Mouse (Mus musculus) midbrain, embryonic 16.5 days (tissue): ENCODE measurements around the gene Cd300ld. TPM values are rescaled to one million over a fixed set of nuclear protein-coding genes. Genes with fewer than 3 reads are reported as not detected.
"Not testable (repeated sequence)": the region's sequence is repeated elsewhere in the genome, so short reads cannot be mapped to it uniquely, and the experiment has no call there.

Experiments
- ATAC-seq: fragments of 200-750 bp; cut with Nextera tagmentation; 2 replicates; pipeline ENCODE4 v1.8.0; 2017; ENCODE audit warnings: moderate TSS enrichment
- H3K27ac ChIP-seq: fragments of 300-500 bp; sonication (generic); 2 replicates; pipeline ENCODE4 v1.5.1; 2014; ENCODE audit warnings: mild to moderate bottlenecking, low read length, mixed read lengths
- H3K27me3 ChIP-seq: fragments of 300-500 bp; sonication (generic); 2 replicates; pipeline ENCODE4 v1.6.1; 2014; ENCODE audit warnings: low read depth, low read length, mixed read lengths; ENCODE audit not compliant: control insufficient read depth, insufficient read depth
- H3K36me3 ChIP-seq: fragments of 300-500 bp; sonication (generic); 2 replicates; pipeline ENCODE4 v1.6.1; 2014; ENCODE audit warnings: mild to moderate bottlenecking, low read length, moderate library complexity, mixed read lengths; ENCODE audit not compliant: control insufficient read depth, insufficient read depth
- H3K4me1 ChIP-seq: fragments of 300-500 bp; sonication (generic); 2 replicates; pipeline ENCODE4 v1.6.1; 2014; ENCODE audit warnings: mild to moderate bottlenecking, low read length, mixed read lengths; ENCODE audit not compliant: control insufficient read depth, insufficient read depth
- H3K4me2 ChIP-seq: fragments of 300-500 bp; sonication (generic); 2 replicates; pipeline ENCODE4 v1.6.1; 2014; ENCODE audit warnings: mild to moderate bottlenecking, low read length, mixed read lengths
- H3K4me3 ChIP-seq: fragments of 300-500 bp; sonication (generic); 2 replicates; pipeline ENCODE4 v1.5.1; 2014; ENCODE audit warnings: low read depth, mild to moderate bottlenecking, low read length, moderate library complexity, mixed read lengths
- H3K9ac ChIP-seq: fragments of 300-500 bp; sonication (generic); 2 replicates; pipeline ENCODE4 v1.6.1; 2014; ENCODE audit warnings: low read depth, low read length, mixed read lengths
- H3K9me3 ChIP-seq: fragments of 300-500 bp; sonication (generic); replicated peaks from 2 replicates; pipeline ENCODE4 v1.6.1; 2014; ENCODE audit warnings: mild to moderate bottlenecking, low read length, mixed read lengths; ENCODE audit not compliant: control insufficient read depth, poor library complexity, severe bottlenecking
- WGBS: fragments of 180-500 bp; shearing (Covaris S2); extraction: QIAGEN DNeasy Blood & Tissue Kit; methylation state at CpG from one replicate; pipeline ENCODE4 v1.1.7; 2014; 5-methylcytosine and 5-hydroxymethylcytosine counted together
- polyA plus RNA-seq: library from polyadenylated mRNA; unstranded; fragments of >200 nt; fragmentation: Nextera tagmentation; extraction: Ambion mirVana; gene quantifications from 2 replicates; pipeline ENCODE4 v1.2.1, GENCODE M21; 2015

Gene Cd300ld
- polyA plus RNA-seq, result not detected in 2 replicates

DNA sequence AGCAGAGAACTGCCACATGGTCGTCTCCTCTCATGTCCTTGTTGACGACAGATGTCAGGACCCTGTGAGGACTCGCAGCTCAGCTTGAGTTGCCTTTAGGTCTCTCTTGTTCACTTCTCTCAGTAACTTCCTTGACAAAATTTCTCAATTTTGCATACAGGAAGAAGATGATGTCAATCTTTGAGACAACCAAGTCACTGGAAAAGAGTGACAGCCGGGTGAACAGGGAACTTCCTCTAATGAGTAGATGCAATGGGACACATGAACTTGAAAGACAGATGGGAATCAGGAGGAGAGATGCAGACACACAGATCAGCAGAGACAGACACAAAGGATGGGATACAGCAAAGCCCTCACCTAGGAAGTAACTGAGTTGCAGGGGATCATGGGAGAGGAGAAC, at the start of gene Cd300ld:
TSS of gene Cd300ld (minus strand) at position 130 of the 400 bp plus-strand sequence.
- Histone ChIP-seq H3K9me3 (no peaks in the 10 kb centered on the region), H3K27me3 (no peaks in the 10 kb centered on the region), H3K27ac (no peak within 1 kb of the TSS), H3K4me1 (no peaks in the 10 kb centered on the region), H3K4me2 (no peak within 1 kb of the TSS), H3K9ac (no peak within 1 kb of the TSS), H3K36me3 (no peaks in the 10 kb centered on the region), H3K4me3 (no peak within 1 kb of the TSS)
- WGBS, result 78% methylated on average over 4 of the region's 4 CpGs
- ATAC-seq, result no peak

DNA sequence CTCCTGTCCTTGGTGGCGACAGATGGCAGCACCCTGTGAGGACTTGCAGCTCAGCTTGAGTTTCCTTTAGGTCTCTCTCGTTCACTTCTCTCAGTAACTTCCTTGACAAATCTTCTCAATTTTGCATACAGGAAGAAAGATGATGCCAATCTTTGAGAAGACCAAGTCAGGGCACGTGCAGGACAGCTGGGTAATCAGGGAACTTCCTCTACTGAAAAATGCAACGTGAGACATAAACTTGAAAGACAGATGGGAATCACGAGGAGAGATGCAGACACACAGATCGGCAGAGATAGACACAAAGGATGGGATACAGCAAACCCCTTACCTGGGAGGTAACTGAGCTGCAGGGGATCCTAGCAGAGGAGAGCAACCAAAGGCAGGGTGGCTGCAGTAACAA, 47.9 kb upstream of the Cd300ld start, which contains the start of gene Cd300ld5:
TSS of gene Cd300ld5 (minus strand) at position 101 of the 400 bp plus-strand sequence.
- not testable (repeated sequence) for ATAC-seq, H3K4me1 ChIP-seq, H3K27ac ChIP-seq, H3K4me2 ChIP-seq, H3K9me3 ChIP-seq, H3K4me3 ChIP-seq, H3K27me3 ChIP-seq, H3K9ac ChIP-seq, H3K36me3 ChIP-seq
- no CpG with 5 or more reads among the region's 6 CpGs for WGBS

DNA sequence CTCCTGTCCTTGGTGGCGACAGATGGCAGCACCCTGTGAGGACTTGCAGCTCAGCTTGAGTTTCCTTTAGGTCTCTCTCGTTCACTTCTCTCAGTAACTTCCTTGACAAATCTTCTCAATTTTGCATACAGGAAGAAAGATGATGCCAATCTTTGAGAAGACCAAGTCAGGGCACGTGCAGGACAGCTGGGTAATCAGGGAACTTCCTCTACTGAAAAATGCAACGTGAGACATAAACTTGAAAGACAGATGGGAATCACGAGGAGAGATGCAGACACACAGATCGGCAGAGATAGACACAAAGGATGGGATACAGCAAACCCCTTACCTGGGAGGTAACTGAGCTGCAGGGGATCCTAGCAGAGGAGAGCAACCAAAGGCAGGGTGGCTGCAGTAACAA, 37.2 kb upstream of the Cd300ld start, which contains the start of gene Cd300ld4:
TSS of gene Cd300ld4 (minus strand) at position 101 of the 400 bp plus-strand sequence.
- not testable (repeated sequence) for H3K4me2 ChIP-seq, ATAC-seq, H3K4me3 ChIP-seq, H3K27me3 ChIP-seq, H3K36me3 ChIP-seq, H3K4me1 ChIP-seq, H3K9ac ChIP-seq, H3K9me3 ChIP-seq, H3K27ac ChIP-seq
- WGBS, result no CpG with 5 or more reads among the region's 6 CpGs

DNA sequence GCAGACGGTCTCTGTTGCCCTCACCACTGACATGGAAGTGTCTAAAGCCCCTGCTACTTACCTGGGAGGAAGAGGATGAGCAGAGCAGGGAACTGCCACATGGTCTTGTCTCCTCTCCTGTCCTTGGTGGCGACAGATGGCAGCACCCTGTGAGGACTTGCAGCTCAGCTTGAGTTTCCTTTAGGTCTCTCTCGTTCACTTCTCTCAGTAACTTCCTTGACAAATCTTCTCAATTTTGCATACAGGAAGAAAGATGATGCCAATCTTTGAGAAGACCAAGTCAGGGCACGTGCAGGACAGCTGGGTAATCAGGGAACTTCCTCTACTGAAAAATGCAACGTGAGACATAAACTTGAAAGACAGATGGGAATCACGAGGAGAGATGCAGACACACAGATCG, 26.4 kb upstream of the Cd300ld start, which contains the start of gene Cd300ld2:
TSS of gene Cd300ld2 (minus strand) at position 101 of the 400 bp plus-strand sequence.
- not testable (repeated sequence) for H3K9me3 ChIP-seq, H3K27me3 ChIP-seq, H3K36me3 ChIP-seq, H3K4me2 ChIP-seq, H3K4me1 ChIP-seq, H3K9ac ChIP-seq, H3K4me3 ChIP-seq, H3K27ac ChIP-seq, ATAC-seq
- no CpG with 5 or more reads among the region's 7 CpGs for WGBS

DNA sequence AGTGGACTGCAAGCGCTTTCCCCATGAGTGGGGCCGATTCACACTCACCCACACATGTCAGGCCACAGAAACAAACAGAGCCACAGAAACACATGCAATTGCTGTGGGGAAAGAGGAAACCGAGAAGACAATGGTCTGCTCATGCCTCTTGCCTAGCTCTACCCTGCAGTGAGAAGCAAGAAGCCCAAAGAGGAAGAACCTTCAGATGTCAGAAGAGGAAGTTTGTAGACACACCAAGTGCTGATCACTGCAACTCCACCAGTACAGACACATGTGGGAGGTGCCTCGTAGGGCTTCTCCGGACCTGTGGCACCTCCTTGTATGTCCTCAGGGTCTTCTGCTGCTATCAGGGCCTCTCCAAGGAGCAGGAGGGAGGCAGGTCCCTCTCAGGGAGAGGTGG, 14.3 kb upstream of the Cd300ld start:
- Histone ChIP-seq H3K27ac (no peak overlapping the region), H3K9me3 (no peaks in the 10 kb centered on the region), H3K4me2 (no peak overlapping the region), H3K27me3 (no peaks in the 10 kb centered on the region), H3K4me3 (no peak overlapping the region), H3K9ac (no peak overlapping the region), H3K36me3 (no peaks in the 10 kb centered on the region), H3K4me1 (no peaks in the 10 kb centered on the region)
- WGBS, result 88% methylated on average over 5 of the region's 5 CpGs
- no peak for ATAC-seq

DNA sequence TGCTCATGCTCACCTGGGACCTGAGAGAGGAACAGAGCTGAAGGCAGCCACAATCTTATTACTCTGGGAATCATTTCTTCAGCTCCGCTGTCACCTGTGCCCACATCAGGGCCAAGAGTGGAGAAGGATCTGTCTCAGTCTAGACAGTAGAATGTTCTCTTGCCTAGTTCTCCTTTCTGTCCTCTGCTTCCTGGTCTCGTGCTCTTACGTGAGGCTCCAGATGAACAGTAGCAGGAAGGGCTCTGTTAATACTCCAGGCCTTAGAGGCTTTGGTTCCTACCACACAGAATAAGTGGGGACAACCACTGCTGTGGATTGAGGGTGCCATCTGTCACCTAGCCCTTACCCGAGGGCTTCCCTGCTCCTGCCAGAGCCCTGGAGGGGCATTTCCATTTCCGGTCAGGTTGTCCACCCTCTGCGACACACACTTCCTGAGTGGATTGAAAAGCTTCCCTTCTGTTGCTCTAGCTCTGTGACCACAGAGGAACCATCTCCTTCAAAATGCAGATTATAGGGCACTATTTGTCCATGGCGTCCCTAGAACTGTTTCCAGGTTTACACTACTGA, 11.8 kb upstream of the Cd300ld start, which contains the start of gene Cd300c2:
TSS of gene Cd300c2 (minus strand) at position 407 of the 567 bp plus-strand sequence.
- H3K4me2 ChIP-seq, result no peak within 1 kb of the TSS
- no peaks in the 10 kb centered on the region for H3K36me3 ChIP-seq
- no peak for ATAC-seq
- no peaks in the 10 kb centered on the region for H3K9me3 ChIP-seq
- H3K4me3 ChIP-seq, result no peak within 1 kb of the TSS
- 90% methylated on average over 7 of the region's 7 CpGs for WGBS
- H3K4me1 ChIP-seq, result no peaks in the 10 kb centered on the region
- H3K27ac ChIP-seq, result no peak within 1 kb of the TSS
- H3K9ac ChIP-seq, result no peak within 1 kb of the TSS
- H3K27me3 ChIP-seq, result no peaks in the 10 kb centered on the region

DNA sequence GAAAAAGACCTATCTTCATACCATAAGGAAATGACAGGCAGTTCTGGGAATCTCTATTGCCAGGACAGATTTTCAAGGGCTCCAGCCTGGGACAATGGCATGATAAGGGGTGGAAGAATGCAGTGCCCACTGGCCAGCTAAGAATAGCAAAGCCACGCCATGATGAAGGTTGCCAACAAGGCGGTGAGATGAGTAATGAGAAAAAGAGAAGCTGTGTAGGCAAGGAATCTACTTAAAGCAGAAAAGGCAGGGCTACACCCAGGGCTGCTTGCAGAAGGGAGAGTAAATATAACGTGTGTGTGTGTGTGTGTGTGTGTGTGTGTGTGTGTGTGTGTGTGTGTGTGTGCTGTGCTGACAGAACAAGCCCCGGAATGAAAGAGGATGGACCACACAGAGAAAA, 7.9 kb downstream of the Cd300ld start:
- Histone ChIP-seq H3K27ac (no peak overlapping the region), H3K9ac (no peak overlapping the region), H3K36me3 (no peaks in the 10 kb centered on the region), H3K4me2 (no peak overlapping the region), H3K4me1 (no peaks in the 10 kb centered on the region), H3K9me3 (peaks cover 10% of the 10 kb centered on the region), H3K27me3 (no peaks in the 10 kb centered on the region), H3K4me3 (no peak overlapping the region)
- 77% methylated on average over 4 of the region's 4 CpGs for WGBS
- ATAC-seq, result no peak

DNA sequence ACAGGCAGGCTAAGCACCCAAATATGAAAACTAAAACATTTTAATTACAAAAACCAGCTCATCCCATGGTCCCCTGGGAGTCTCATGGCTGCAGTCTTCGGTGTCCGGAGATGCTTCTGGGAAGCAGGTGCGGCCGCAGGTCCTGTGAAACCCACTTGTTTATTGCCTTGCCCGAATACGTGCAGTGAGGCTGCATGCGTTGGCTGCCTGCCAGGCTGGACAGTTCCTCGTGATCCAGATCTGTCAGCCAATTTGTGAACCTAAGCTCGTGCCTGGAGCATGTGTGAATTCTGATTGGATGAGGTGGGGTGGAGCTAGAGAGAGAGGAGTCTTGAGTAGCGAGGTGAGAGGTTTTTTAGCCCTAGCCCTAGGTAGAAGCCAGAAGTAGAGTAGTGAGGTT, 17.0 kb downstream of the Cd300ld start:
- Histone ChIP-seq H3K9ac (no peak overlapping the region), H3K4me2 (no peak overlapping the region), H3K4me3 (no peak overlapping the region), H3K36me3 (no peaks in the 10 kb centered on the region), H3K9me3 (no peaks in the 10 kb centered on the region), H3K27ac (no peak overlapping the region), H3K27me3 (no peaks in the 10 kb centered on the region), H3K4me1 (no peaks in the 10 kb centered on the region)
- 75% methylated on average over 10 of the region's 10 CpGs for WGBS
- ATAC-seq, result no peak

DNA sequence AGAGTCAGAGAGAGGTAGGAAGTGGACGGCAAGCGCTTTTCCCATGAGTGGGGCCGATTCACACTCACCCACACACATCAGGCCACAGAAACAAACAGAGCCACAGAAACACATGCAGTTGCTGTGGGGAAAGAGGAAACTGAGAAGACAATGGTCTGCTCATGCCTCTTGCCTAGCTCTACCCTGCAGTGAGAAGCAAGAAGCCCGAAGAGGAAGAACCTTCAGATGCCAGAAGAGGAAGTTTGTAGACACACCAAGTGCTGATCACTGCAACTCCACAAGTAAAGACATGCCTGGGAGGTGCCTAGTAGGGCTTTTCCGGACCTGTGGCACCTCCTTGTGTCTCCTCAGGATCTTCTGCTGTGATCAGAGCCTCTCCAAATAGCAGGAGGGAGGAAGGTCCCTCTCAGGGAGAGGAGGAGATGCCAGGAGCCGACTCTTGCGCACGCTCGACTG, 20.9 kb downstream of the Cd300ld start, which contains the start of gene Cd300c:
TSS of gene Cd300c (minus strand) at position 406 of the 456 bp plus-strand sequence.
- WGBS, result 82% methylated on average over 9 of the region's 9 CpGs
- Histone ChIP-seq H3K9me3 (no peaks in the 10 kb centered on the region), H3K4me1 (no peaks in the 10 kb centered on the region), H3K4me3 (no peak within 1 kb of the TSS), H3K27me3 (no peaks in the 10 kb centered on the region), H3K36me3 (no peaks in the 10 kb centered on the region), H3K9ac (no peak within 1 kb of the TSS), H3K4me2 (no peak within 1 kb of the TSS), H3K27ac (no peak within 1 kb of the TSS)
- ATAC-seq, result no peak
